ENCODE assay signal across 18 mouse cellular contexts in genomic region chr10:28498504-28498903, GRCm38 (mm10).
"Had no signal": no experiment of that assay in that cellular context is flagged by ENCODE, and none has a peak within 500 bp of the region (broad histone marks: within the 10 kb centered on the region; RNA-seq: fewer than 3 reads in every experiment).

No protein-coding gene starts in this region.

- H3K36me3 ChIP-seq: liver, embryonic 15.5 days; midbrain, embryonic 10.5 days; midbrain, embryonic 12.5 days; neural tube, embryonic 12.5 days; stomach, embryonic 15.5 days had no signal

- H3K9me3 ChIP-seq: liver, embryonic 15.5 days; lung, embryonic 15.5 days; midbrain, embryonic 10.5 days; midbrain, embryonic 12.5 days; neural tube, embryonic 12.5 days; stomach, embryonic 15.5 days had no signal

- H3K27me3 ChIP-seq: liver, embryonic 15.5 days; lung, embryonic 15.5 days; midbrain, embryonic 12.5 days; neural tube, embryonic 12.5 days; stomach, embryonic 15.5 days had no signal

- H3K4me2 ChIP-seq: liver, embryonic 15.5 days; lung, embryonic 15.5 days; midbrain, embryonic 12.5 days; neural tube, embryonic 12.5 days; stomach, embryonic 15.5 days had no signal

- H3K4me1 ChIP-seq: liver, embryonic 15.5 days; stomach, embryonic 15.5 days had no signal

- H3K27ac ChIP-seq: liver, embryonic 15.5 days; lung, embryonic 15.5 days; macrophage; midbrain, embryonic 10.5 days; midbrain, embryonic 12.5 days; neural tube, embryonic 12.5 days; stomach, embryonic 15.5 days; stomach, postnatal 0 days had no signal

- ATAC-seq: liver, postnatal 0 days; lung, postnatal 0 days had no signal

- H3K9ac ChIP-seq: liver, embryonic 15.5 days; liver, postnatal 0 days; lung, embryonic 15.5 days; midbrain, embryonic 12.5 days; neural tube, embryonic 12.5 days; stomach, embryonic 15.5 days had no signal

- DNase-seq: liver, postnatal 0 days; lung, adult 2 months; lung, postnatal 14 days; lung, postnatal 36 days; midbrain, embryonic 14.5 days; right cerebral cortex, postnatal 14 days; thymus, adult 2 months; thymus, postnatal 14 days; thymus, postnatal 4 days had no signal

- H3K4me3 ChIP-seq: liver, embryonic 15.5 days; lung, embryonic 15.5 days; midbrain, embryonic 10.5 days; midbrain, embryonic 12.5 days; neural tube, embryonic 12.5 days; stomach, embryonic 15.5 days had no signal
